Mouse (Mus musculus) layer of hippocampus, adult 2 months (tissue): ENCODE results near the gene Cybrd1. TPM values are rescaled to one million over a fixed set of nuclear protein-coding genes. Genes with fewer than 3 reads are reported as not detected.
A peak's percentile ranks its signal among the peaks of the same experiment; 100 is the strongest.

Experiments used
- DNase-seq, 2 experiments: peaks; one replicate each; pipeline ENCODE4 v3.0.0; 2022; ENCODE audit warnings: low spot score in 2 of 2
- H3K27ac ChIP-seq: fragments of 200-600 bp; 2 replicates; pipeline ENCODE4 v1.8.1; 2022
- H3K4me3 ChIP-seq: fragments of 200-600 bp; 2 replicates; pipeline ENCODE4 v1.8.1; 2022; ENCODE audit warnings: mild to moderate bottlenecking
- CTCF ChIP-seq: fragments of 200-600 bp; conservative IDR thresholded peaks from 2 replicates; pipeline ENCODE4 v1.8.1; 2022; ENCODE audit warnings: antibody characterized with exemption, mild to moderate bottlenecking, moderate library complexity
- long read RNA-seq, 2 experiments: library from polyadenylated mRNA; stranded (forward); transcript quantifications; one replicate each; pipeline ENCODE4 v2.0.0; 2021; ENCODE audit warnings: borderline mapping rate in 2 of 2
- total RNA-seq, 2 experiments: library from RNA; stranded (reverse); gene quantifications; 2 replicates each; pipeline ENCODE4 v1.2.3; 2021

The Cybrd1 gene
- 1 to 10 TPM; 2.7 to 3.2 TPM for total RNA-seq
- long read RNA-seq, experiment 1, full-length matches to known transcripts: 3 of 3 reads
- long read RNA-seq, experiment 1, partial matches to known transcripts: 0 of 3 reads
- long read RNA-seq, experiment 1, other reads (novel, unspliced or antisense): 0 of 3 reads
- long read RNA-seq, experiment 2: 0 reads

DNA sequence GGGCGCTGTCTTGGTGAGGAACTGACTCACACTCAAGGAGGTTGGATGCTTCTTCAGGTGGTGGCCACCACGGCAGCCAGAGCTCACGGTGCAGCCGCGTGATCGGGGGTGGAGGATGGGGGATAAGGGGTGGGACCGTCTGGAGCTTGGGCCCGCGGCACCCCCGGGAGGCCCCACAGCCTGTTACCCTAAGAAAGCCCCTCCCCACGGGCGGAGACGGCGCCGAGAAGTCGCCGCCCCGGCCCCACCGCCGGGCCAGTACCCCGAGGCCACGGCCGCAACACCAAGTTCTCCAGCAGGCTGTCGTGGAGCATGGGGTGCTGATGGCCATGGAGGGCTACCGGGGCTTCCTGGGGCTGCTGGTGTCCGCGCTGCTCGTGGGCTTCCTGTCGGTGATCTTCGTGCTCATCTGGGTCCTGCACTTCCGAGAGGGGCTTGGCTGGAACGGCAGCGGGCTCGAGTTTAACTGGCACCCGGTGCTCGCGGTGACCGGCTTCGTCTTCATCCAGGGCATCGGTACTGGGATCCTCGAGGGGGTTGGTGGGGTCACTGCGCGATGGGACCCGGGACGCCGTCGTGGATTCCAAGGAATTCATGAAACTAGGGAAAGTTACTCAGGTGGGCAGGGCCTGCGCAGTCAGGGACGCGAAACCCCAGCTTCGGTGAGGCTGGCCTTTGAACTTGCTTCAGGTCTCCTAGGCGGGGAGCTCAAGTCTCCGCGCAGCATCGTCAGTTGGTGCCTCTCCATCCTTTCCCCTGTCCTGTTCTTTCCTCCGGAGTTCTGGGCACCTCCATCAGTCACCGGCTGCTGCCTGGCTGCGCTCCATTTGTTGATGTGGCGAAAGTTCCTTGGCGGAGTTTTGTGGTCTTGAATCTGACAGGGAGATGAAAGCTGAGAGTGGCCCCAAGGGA is at the start of gene Cybrd1:
Gene Cybrd1 (plus strand): TSS at position 127 of the 912 bp plus-strand sequence.
- Histone ChIP-seq H3K4me3 (peak within 1 kb of the TSS; percentile 55), H3K27ac (no peak within 1 kb of the TSS)
- TF ChIP-seq CTCF: no peak
- DNase-seq: peak in 1 of 2 experiments; percentile 13

DNA sequence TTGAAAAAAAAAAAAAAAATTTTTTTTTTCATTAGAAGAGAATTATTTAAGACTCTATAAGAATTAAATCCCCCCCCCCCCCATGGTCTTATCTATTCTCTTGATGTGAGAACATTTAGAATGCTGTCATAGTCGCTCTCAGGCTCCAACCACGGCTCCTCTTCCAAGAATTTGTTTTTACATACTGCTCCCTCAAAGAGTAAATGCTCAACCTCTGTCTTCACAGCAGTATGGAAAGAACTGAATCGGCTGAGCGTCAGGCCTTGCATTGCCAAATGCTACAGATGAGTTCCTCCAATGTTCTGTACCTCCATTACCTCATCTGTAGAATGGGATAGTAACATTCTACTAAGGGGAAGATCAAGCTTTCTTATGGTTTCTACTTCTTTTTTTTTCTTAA is 46.1 kb upstream of the Cybrd1 start:
- no peak overlapping the region for H3K27ac ChIP-seq
- no peak overlapping the region for H3K4me3 ChIP-seq
- TF ChIP-seq CTCF: no peak
- DNase-seq: no peak

DNA sequence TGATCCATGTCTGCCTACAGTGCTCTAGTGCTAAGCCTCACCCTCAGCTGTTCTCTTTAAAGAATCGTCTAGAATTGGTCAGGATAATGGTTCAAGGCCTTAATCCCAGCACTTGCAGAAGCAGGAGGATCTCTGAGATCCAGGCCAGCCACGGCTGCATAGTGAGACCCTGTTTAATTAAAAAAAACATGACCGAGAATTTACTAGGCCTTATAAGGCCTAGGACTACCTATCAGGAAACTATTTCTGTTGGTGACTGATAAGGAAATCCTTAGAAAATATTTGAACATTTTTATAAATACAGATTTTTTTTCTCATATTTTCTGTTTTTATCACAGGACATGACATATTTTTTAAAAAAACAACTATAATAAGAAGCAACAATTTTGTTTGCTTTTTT is 44.4 kb upstream of the Cybrd1 start:
- no peak for TF ChIP-seq CTCF

DNA sequence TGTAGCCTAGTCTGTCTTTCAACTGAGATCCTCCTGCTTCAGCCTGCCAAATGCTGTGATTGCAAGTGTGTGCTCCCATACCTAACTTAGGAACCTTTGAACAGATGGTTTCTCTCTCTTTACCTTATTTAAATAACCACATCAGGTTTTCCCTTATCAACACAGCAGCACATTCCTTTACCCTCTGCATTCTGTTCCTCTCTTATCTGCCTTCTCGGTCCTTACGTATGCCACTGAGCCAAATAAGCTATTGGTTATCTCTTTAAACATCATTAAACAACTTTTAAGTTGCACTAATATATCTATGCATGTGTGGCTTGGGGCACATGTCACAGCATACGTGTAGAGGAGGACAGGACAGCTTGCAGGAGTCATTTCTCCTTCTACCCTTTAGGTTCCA is 43.9 kb upstream of the Cybrd1 start:
- H3K27ac ChIP-seq: no peak overlapping the region
- DNase-seq: no peak
- H3K4me3 ChIP-seq: no peak overlapping the region
- TF ChIP-seq CTCF: no peak

More for the DNA sequence above, 44.4 kb upstream of the Cybrd1 start:
- Histone ChIP-seq H3K4me3 (no peak overlapping the region), H3K27ac (no peak overlapping the region)
- DNase-seq: no peak

DNA sequence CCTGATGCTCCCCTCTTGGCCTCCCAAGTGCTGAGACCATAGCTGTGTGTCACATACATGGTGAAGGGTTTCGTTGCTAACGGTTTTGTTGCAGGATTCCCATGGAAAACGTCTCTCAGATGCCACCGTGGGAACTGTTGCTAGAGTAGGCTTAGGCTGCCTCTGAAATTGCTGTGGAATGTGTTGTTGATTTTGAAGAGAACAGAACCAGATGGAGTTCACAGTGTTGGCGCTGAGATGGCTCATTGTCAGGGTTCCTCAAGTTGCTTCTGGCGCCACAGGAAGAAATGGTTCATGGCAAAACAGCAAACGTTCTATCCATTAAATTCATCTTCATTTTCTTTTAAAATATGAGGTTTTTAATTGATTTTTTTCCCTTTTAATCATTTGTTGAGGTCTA is 35.3 kb upstream of the Cybrd1 start:
- TF ChIP-seq CTCF: no peak
- DNase-seq: peak; percentile 44 to 68
- Histone ChIP-seq H3K4me3 (no peak overlapping the region), H3K27ac (peak overlapping the region; percentile 85)

DNA sequence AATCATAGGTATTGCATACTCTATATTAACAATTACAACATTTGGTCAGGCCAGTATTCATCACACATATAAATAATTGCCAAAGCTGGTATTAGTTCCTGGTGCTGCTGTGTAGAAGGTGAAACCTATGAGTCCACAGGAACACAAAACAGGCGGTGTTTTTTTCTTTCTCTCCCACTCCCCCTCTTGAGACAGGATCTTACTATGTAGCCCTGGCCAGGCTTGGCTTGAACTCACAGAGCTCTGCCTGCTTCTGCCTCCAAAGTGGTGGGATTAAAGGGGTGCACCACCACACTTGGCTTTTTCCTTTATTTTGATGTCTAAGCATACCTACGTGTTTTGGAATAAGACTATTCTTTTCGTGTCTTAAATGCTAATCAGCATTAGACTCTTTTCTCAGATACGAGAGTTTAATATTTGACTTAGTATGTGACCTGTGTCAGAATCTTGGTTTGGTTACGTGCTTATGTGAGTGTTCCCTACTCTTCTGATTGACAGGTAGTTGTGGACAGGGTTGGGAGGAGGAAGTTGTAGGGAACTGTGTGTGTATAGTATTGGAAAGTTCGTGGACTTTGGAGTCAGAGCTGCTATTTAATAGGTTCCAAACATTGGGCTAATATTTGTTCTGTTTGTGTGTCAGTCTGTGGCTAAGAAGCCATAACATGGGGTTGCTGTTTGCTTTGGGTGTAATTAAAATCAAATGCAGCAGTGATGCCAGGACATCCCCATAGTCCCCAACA is 34.1 kb upstream of the Cybrd1 start:
- Histone ChIP-seq H3K27ac (0 out of 2 replicates have a peak overlapping the region, but pooled peaks have one; percentile 85), H3K4me3 (no peak overlapping the region)
- no peak for TF ChIP-seq CTCF
- no peak for DNase-seq

DNA sequence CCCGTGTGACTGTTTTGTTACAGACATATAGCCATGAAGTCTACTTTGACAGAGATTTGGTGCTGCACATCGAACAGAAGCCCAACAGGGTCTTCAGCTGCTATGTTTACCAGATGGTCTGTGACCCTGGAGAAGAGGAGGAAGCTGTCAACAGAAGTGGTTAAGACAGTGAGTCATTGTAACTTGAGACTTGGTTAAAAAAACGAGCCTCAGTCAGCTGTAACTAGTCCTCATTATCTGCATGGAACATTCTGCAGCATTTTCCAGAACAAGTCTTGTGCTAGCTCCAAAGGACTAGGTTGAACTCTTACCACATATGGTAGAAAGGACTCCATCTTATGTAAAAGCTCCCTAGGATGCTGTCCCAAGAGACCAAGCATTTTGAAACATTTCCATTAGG is 28.0 kb upstream of the Cybrd1 start:
- no peak for DNase-seq
- no peak for TF ChIP-seq CTCF
- H3K4me3 ChIP-seq: no peak overlapping the region
- no peak overlapping the region for H3K27ac ChIP-seq

DNA sequence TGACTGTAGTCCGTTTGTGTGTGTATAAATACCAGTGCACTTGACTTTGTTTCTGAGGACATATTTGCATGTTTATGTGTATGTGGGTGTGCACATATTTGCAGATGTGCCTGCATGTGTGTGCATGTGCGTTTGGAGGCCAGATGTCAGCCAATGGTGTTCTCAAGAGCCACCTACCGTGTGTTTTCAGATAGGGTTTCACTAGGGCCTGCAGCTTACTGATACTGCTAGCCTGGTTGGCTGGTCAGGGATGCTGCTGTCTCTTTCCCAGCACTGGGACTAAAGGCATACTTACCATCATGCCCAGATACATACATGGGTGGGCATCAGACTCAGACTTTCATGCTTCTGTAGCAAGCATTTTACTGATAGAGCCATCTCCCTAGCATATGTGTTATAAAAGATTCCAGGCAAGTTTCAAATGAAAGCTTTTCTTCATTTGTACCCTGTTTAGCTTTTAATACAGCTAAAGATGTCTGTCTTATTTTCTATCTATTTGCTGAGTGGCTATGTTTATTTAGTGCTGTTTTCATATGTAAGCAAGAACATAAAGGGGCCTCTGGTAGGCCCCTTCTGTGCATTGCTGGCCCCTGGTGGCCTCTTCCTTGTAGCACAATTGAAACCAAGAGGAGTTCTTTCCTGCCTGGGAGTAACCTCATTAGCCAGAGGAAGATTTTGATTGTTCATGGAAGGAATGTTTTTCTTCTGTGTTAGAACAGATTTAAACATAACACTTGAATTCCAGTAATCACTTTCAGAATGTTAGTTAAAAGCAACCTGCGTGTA is 26.9 kb upstream of the Cybrd1 start:
- TF ChIP-seq CTCF: peak; percentile 71
- no peak for DNase-seq
- Histone ChIP-seq H3K4me3 (no peak overlapping the region), H3K27ac (no peak overlapping the region)

DNA sequence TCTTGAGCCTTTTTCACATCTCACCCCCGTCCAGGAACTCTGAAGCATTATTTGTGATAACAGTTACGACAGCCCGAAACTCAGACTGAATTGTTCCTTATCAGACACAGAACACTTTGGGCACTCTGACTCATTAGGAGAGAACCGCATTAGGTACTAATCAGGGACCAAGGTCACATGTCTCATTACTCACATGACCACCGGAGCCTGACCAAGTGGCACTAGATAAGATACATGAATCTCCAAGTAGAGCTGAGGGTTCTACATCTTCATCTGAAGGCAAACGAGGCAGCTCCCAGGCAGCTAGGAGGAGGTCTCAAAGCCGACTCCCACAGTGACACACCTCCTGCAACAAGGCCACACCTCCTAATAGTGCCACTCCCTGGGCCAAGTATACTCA is 21.6 kb upstream of the Cybrd1 start:
- no peak for DNase-seq
- Histone ChIP-seq H3K4me3 (no peak overlapping the region), H3K27ac (no peak overlapping the region)
- TF ChIP-seq CTCF: no peak

DNA sequence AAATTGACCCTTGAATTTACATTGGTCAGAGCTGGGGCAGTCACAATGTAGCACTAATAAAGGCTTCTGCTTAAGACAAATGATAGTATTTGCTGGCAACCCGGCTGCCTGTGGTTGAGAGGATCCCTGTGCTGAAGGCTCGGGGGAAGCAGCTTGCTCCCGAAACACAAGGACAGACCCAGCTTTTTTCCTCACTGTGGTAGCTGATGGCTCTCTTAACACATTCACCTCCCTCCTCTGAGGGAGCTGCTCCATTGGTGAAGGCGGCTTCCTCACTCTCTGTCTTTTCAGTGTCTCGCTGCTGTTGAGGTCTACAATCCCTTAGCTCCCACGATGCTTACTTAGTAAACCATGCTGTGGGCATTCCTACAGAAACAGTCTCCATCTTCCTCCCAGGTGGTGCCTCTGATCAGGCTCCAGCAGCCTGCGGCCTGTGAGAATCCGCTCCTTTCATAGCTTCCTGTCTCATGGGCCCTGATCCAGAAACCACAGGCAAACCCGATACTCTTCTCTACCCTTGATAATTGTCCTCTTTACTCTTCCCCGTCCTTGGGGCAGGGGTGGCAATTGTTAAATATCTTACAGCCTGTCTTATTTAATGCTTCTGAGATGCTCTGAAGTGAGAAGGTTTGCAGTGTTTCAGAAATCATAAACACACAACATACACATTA is 15.0 kb upstream of the Cybrd1 start:
- no peak for TF ChIP-seq CTCF
- Histone ChIP-seq H3K27ac (no peak overlapping the region), H3K4me3 (no peak overlapping the region)
- no peak for DNase-seq

DNA sequence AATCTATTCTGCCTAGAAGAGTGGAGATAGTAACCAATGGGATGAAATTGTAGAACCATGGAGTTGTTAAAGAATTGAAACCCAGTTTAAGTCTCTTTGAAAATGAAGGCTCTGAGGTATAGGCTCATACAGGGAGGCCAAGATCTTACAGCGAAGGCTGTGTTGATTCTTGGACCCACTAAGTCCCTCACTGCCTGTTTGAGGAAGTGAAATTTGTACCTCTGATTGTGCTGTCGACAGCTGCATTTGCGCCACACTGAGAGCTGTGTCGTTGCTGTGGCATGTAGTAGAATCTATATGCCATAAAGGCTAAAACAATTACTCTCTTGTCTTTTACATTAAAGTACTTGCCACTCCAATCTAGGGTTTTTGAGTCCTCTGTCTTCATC is 14.4 kb upstream of the Cybrd1 start:
- no peak for TF ChIP-seq CTCF
- no peak overlapping the region for H3K27ac ChIP-seq

DNA sequence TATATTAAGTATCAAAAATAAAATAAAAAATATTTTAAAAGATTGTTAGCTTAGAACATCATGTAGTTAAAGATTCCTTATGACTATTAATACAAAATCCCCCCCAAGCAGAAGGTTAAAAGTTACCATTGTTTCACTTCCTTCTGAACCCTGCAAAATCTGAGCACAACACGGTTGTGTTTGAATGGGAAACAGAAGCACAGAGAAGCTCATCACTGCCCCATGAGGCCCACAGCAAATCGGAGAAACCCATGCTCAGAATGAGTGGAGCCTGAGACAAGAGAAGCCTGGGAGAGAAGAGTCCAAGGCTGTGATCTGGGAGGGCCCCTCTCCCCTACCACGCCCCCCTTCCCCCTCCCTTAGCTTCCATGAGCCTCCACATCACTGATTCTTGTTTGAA is 13.0 kb upstream of the Cybrd1 start:
- no peak overlapping the region for H3K4me3 ChIP-seq
- no peak for TF ChIP-seq CTCF
- no peak for DNase-seq
- H3K27ac ChIP-seq: no peak overlapping the region

More for the DNA sequence above, 14.4 kb upstream of the Cybrd1 start:
- DNase-seq: no peak
- H3K4me3 ChIP-seq: no peak overlapping the region
